Mouse (Mus musculus) hindbrain, embryonic 10.5 days (tissue): Measurements from ENCODE around the gene Lactbl1. TPM values are rescaled to one million over a fixed set of nuclear protein-coding genes. Genes with fewer than 3 reads are reported as not detected.

Experiments
- DNase-seq: peaks from one replicate; pipeline ENCODE4 v3.0.0-alpha.2; 2017; ENCODE audit warnings: low spot score
- H3K27ac ChIP-seq: fragments of 300-500 bp; sonication (generic); 2 replicates; pipeline ENCODE4 v1.5.1; 2016; ENCODE audit warnings: mild to moderate bottlenecking, moderate library complexity
- H3K27me3 ChIP-seq: fragments of 300-500 bp; sonication (generic); 2 replicates; pipeline ENCODE4 v1.6.1; 2016; ENCODE audit warnings: mild to moderate bottlenecking; ENCODE audit not compliant: poor library complexity, insufficient read depth, severe bottlenecking
- H3K36me3 ChIP-seq: fragments of 300-500 bp; sonication (generic); 2 replicates; pipeline ENCODE4 v1.6.1; 2016; ENCODE audit warnings: mild to moderate bottlenecking, moderate library complexity
- H3K4me1 ChIP-seq: fragments of 300-500 bp; sonication (generic); replicated peaks from 2 replicates; pipeline ENCODE4 v1.6.1; 2016; ENCODE audit warnings: mild to moderate bottlenecking
- H3K4me3 ChIP-seq: fragments of 300-500 bp; sonication (generic); 2 replicates; pipeline ENCODE4 v1.5.1; 2016; ENCODE audit warnings: mild to moderate bottlenecking, moderate library complexity
- H3K9me3 ChIP-seq: fragments of 300-500 bp; sonication (generic); 2 replicates; pipeline ENCODE4 v1.6.1; 2016; ENCODE audit warnings: mild to moderate bottlenecking, moderate library complexity
- WGBS: fragments of 180-500 bp; shearing (Covaris S2); methylation state at CpG from one replicate; pipeline ENCODE4 v1.1.7; 2016; 5-methylcytosine and 5-hydroxymethylcytosine counted together
- polyA plus RNA-seq: library from polyadenylated mRNA; unstranded; fragments of >200 nt; fragmentation: Nextera tagmentation; extraction: Ambion mirVana; gene quantifications from 2 replicates; pipeline ENCODE4 v1.2.1, GENCODE M21; 2016

The Lactbl1 gene
- polyA plus RNA-seq, 1 experiment from 2014 or later = not detected

DNA sequence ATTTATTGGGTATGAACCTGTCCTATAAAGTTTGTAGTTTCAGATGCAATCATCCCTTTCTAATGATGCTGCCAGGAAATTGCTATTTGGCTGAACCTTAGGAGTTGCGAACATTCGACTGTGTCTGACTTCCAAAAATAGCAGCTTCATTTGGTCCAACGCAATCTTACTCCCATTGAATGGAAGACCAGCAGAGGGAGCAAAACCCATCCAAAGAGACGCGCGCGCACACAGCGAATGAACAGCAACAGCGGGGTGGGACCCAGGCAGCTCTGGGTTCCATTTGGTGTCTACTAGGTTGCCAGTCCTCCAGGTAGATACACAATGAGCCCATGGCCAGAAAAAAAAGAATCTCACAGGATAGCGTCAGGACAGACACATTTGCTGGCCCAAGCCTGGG lies 45.3 kb downstream of the Lactbl1 start:
- DNase-seq = no peak
- Histone ChIP-seq H3K4me3 (no peak overlapping the region), H3K9me3 (peaks cover 11% of the 10 kb centered on the region; the same call in 1 of the 2 replicates), H3K36me3 (peaks cover 90% of the 10 kb centered on the region), H3K4me1 (no peaks in the 10 kb centered on the region), H3K27me3 (no peaks in the 10 kb centered on the region), H3K27ac (no peak overlapping the region)
- 74% methylated on average over 10 of the region's 10 CpGs for WGBS

- Histone ChIP-seq H3K9me3 (no peaks in the 10 kb centered on the region), H3K36me3 (peaks cover 83% of the 10 kb centered on the region), H3K4me1 (peaks cover 7% of the 10 kb centered on the region), H3K27ac (no peak overlapping the region), H3K4me3 (no peak overlapping the region), H3K27me3 (no peaks in the 10 kb centered on the region)
- no peak for DNase-seq
- WGBS = 91% methylated on average over 19 of the region's 19 CpGs
Observed at GRCm38 (mm10) chr4:136672335-136673090, 50.1 kb downstream of the Lactbl1 start.

DNA sequence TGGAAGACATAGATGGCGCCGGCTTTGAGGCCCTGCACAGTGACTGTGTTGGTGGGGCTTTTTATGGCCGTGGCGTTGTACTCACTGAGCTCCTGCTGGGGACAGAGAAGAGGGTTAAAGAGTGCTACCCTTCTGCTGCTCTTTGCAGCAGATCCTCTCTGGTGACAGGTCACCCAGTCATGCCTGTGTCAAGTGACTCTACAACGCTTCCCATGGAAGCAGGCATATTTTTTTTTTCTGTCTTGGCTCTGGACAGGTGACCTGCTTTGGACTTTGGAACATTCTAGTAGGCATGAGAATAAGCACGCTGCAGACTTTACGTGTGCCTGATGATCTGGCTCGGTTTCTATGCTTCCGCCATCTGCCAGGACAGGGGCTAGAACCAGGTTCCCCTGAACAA lies 53.0 kb downstream of the Lactbl1 start:
- no peaks in the 10 kb centered on the region for H3K27me3 ChIP-seq
- 93% methylated on average over 9 of the region's 9 CpGs for WGBS
- peaks cover 23% of the 10 kb centered on the region for H3K4me1 ChIP-seq
- H3K4me3 ChIP-seq = no peak overlapping the region
- no peak overlapping the region for H3K27ac ChIP-seq
- DNase-seq = no peak
- H3K36me3 ChIP-seq = peaks cover 66% of the 10 kb centered on the region
- no peaks in the 10 kb centered on the region for H3K9me3 ChIP-seq

DNA sequence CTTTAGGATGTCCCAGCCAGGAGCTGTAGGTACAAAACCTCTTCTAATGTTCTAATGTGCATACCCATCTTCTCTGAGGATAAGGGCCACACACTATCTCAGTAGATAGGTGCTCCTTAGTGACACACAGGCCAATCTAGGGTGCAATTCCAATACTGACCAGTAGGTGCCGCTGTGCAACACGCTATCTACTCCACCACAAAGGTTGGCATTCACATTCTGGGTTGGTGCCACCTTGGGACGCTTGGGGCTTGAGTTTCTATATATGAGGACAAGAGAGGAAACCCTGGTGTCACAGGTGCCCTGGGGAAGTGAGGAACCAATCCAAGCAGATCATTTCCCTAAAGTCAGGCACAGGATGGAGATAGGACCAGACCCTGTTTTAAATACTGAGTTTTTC lies 56.1 kb downstream of the Lactbl1 start:
- Histone ChIP-seq H3K4me3 (no peak overlapping the region), H3K4me1 (peaks cover 52% of the 10 kb centered on the region), H3K36me3 (peaks cover 66% of the 10 kb centered on the region), H3K27me3 (no peaks in the 10 kb centered on the region), H3K27ac (no peak overlapping the region), H3K9me3 (no peaks in the 10 kb centered on the region)
- WGBS = 6% methylated on average over 3 of the region's 3 CpGs
- peak; percentile 87 for DNase-seq

DNA sequence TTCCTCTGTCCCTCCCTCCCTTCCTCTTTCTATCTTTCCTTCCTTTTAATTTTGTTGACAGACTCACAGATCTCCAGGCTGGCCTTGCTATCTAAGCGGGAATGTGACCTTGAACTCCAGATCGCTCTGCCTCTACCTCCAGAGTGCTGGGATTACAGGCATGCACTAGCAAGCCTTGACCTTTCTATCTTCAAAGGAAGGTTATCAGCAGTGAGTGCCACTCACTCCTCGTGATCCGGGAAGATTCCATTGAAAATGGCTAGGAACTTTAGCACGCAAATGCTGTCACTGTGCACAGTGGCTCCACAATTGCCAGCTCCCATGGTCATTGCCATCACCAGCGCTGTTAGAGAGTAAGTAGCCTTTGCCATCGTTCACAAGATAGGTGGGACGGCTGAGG lies 56.8 kb downstream of the Lactbl1 start:
- 86% methylated on average over 8 of the region's 8 CpGs for WGBS
- Histone ChIP-seq H3K9me3 (no peaks in the 10 kb centered on the region), H3K4me3 (no peak overlapping the region), H3K4me1 (peaks cover 55% of the 10 kb centered on the region), H3K27me3 (no peaks in the 10 kb centered on the region), H3K36me3 (peaks cover 66% of the 10 kb centered on the region), H3K27ac (peak overlapping the region; percentile 50; the same call in 1 of the 2 replicates)
- no peak for DNase-seq

DNA sequence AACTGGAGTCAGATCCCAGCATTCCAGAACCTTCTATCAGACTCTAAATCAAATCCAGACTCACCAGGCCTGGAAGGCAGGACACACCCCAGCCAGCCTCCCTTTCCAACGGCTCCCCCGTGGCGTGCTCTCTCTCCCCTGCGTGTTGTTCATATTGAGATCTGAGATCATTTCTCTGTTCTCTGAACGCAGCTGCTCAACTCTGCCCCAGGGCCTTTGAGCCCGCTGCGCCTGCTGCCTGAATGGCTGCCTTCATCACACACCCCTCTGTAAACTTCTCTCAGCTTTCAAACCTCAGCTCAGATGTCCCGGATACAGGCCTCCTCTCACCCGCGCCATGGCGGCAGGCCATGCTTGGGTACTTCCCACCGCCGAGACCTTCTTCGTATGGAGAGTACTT lies 58.2 kb downstream of the Lactbl1 start:
- Histone ChIP-seq H3K36me3 (peaks cover 63% of the 10 kb centered on the region), H3K27ac (peak overlapping the region; percentile 60), H3K4me1 (peaks cover 70% of the 10 kb centered on the region), H3K4me3 (no peak overlapping the region), H3K9me3 (no peaks in the 10 kb centered on the region), H3K27me3 (no peaks in the 10 kb centered on the region)
- peak; percentile 38 for DNase-seq
- 81% methylated on average over 14 of the region's 14 CpGs for WGBS

DNA sequence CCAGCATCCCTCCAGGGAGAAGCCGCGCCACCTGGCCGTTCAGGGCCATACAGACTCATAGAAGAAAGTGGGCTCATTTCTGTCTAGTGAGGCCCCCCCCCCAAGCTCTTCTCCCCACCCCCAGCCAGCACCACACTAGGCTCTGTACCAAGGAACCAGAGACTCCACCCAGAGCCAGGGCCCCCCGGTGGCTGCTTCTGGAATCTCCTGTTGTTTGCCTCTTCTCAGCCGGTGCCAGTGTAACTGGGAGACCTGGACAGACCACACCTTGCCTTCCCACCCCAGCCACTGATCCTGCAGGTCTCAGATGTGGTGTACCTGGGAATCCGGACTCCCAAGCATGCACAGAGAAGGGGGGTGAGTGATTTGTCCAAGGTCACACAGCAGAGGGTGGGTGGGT lies 62.1 kb downstream of the Lactbl1 start:
- 74% methylated on average over 6 of the region's 6 CpGs for WGBS
- Histone ChIP-seq H3K9me3 (no peaks in the 10 kb centered on the region), H3K4me3 (no peak overlapping the region), H3K4me1 (peaks cover 83% of the 10 kb centered on the region), H3K36me3 (peaks cover 92% of the 10 kb centered on the region), H3K27me3 (no peaks in the 10 kb centered on the region), H3K27ac (peak overlapping the region; percentile 54)
- no peak for DNase-seq

DNA sequence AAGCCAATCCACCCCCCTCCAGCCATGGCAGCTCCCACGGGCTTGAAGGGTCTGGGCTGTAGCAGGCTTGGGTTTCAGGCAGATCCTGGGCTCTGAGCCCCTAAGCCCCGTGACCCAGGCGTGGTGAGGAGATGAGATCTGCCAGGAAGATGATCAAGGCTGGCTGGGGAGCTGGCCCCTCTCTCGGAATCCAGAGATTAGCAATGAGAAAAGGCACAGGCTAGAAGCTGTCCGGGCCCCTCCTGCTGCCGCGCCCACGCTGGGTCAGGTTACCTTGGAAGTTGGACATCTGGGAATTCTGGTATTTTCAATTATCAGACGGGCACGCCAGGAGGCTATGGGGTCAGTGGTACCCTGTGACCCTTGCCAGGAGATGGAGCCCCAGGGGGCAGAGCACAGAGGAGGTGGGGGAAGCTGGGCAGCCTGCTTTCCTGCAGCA lies 63.0 kb downstream of the Lactbl1 start:
- peak; percentile 45 for DNase-seq
- no peaks in the 10 kb centered on the region for H3K9me3 ChIP-seq
- H3K36me3 ChIP-seq = peaks cover 93% of the 10 kb centered on the region
- peaks cover 73% of the 10 kb centered on the region for H3K4me1 ChIP-seq
- H3K27me3 ChIP-seq = no peaks in the 10 kb centered on the region
- H3K27ac ChIP-seq = peak overlapping the region; percentile 54
- 49% methylated on average over 10 of the region's 10 CpGs for WGBS
- H3K4me3 ChIP-seq = no peak overlapping the region

DNA sequence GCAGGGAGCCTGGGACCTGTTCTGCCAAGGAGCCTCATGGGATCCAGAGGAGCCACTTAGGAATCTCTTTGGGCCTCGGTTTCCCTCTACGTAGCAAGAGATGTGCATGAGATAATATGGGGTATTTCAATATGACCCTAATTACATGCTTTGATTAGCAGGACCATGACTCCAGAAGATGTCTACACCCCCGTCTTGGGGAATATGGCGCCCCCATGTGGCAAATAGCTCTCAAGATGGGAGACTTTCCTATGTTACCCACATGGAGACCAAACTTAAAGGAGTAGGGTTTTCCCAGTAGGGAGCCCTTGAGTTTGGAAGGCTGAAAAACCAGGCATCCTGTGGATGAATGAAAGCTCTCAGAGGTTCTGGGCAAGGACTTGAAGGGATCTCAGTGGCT lies 65.7 kb downstream of the Lactbl1 start:
- Histone ChIP-seq H3K27me3 (no peaks in the 10 kb centered on the region), H3K27ac (no peak overlapping the region), H3K4me3 (no peak overlapping the region), H3K9me3 (0 out of 2 replicates have a peak, but pooled peaks cover 3% of the 10 kb centered on the region), H3K4me1 (peaks cover 49% of the 10 kb centered on the region), H3K36me3 (peaks cover 93% of the 10 kb centered on the region)
- 67% methylated on average over 4 of the region's 4 CpGs for WGBS
- no peak for DNase-seq

Other genes with a start within 250 kb of the Lactbl1 start
- gene Htr1d, start 199.1 kb upstream of the Lactbl1 start, polyA plus RNA-seq = 0.18 and 0.52 TPM in 2 replicates
- gene 6030445D17Rik, start 160.4 kb upstream of the Lactbl1 start, polyA plus RNA-seq = 0.17 and 0.24 TPM in 2 replicates
- 108 and 133 TPM in 2 replicates for gene Luzp1, start 152.9 kb upstream of the Lactbl1 start, polyA plus RNA-seq
- gene Kdm1a, start 19.9 kb upstream of the Lactbl1 start, polyA plus RNA-seq = 54.6 and 61.0 TPM in 2 replicates
- not detected in 2 replicates for gene Tex46, start 12.2 kb upstream of the Lactbl1 start, polyA plus RNA-seq
- gene Ephb2, start 213.4 kb downstream of the Lactbl1 start, polyA plus RNA-seq = 13.4 and 21.5 TPM in 2 replicates